Mouse (Mus musculus) MEL (cell line): ENCODE measurements around the gene Tomm34. TPM values are rescaled to one million over a fixed set of nuclear protein-coding genes. Genes with fewer than 3 reads are reported as not detected.

ENCODE experiments used
- DNase-seq: peaks from one replicate; pipeline ENCODE4 v3.0.0; 2011; ENCODE audit warnings: low read depth, low spot score
- H3K27ac ChIP-seq: 2 replicates; pipeline ENCODE4 v1.5.1; 2012; ENCODE audit warnings: low read depth, mild to moderate bottlenecking, control low read depth, low read length, moderate library complexity; ENCODE audit not compliant: control insufficient read depth
- H3K27me3 ChIP-seq, 2 experiments: fragments of 150-350 bp in 1 of 2; sonication (generic) in 1 of 2; 2 replicates each; pipeline ENCODE4 v1.6.1; 2012; ENCODE audit warnings: low read length in 2 of 2, mild to moderate bottlenecking in 2 of 2, improper control_type of control experiment in 1 of 2, moderate library complexity in 1 of 2; ENCODE audit not compliant: insufficient read depth in 2 of 2, control insufficient read depth in 1 of 2
- H3K36me3 ChIP-seq, 2 experiments: 2 replicates each; pipeline ENCODE4 v1.6.1; 2012 to 2014; ENCODE audit warnings: low read length in 2 of 2, improper control_type of control experiment in 1 of 2, inconsistent platforms in 1 of 2, mild to moderate bottlenecking in 1 of 2; ENCODE audit not compliant: insufficient read depth in 2 of 2, control insufficient read depth in 1 of 2
- H3K4me1 ChIP-seq, 2 experiments: fragments of 150-350 bp in 1 of 2; sonication (generic) in 1 of 2; 2 replicates each; pipeline ENCODE4 v1.6.1; 2012; ENCODE audit warnings: low read length in 2 of 2, improper control_type of control experiment in 1 of 2, mild to moderate bottlenecking in 1 of 2; ENCODE audit not compliant: insufficient read depth in 2 of 2, control insufficient read depth in 1 of 2
- H3K4me3 ChIP-seq, 2 experiments: fragments of 150-350 bp in 1 of 2; sonication (generic) in 1 of 2; 2 replicates each; pipeline ENCODE4 v1.5.1; 2012; ENCODE audit warnings: low read depth in 2 of 2, low read length in 2 of 2, mild to moderate bottlenecking in 2 of 2, moderate library complexity in 2 of 2, control low read depth in 1 of 2, improper control_type of control experiment in 1 of 2; ENCODE audit not compliant: control insufficient read depth in 1 of 2, insufficient read depth in 1 of 2
- H3K79me2 ChIP-seq: 2 replicates; pipeline ENCODE4 v1.6.1; 2012; ENCODE audit warnings: mild to moderate bottlenecking, low read length, moderate library complexity; ENCODE audit not compliant: control insufficient read depth, poor library complexity, insufficient read depth
- H3K9ac ChIP-seq: 2 replicates; pipeline ENCODE4 v1.6.1; 2012; ENCODE audit warnings: low read depth, mild to moderate bottlenecking, control low read depth, low read length, moderate library complexity; ENCODE audit not compliant: control insufficient read depth, poor library complexity, severe bottlenecking
- H3K9me3 ChIP-seq: fragments of 150-350 bp; sonication (generic); replicated peaks from 2 replicates; pipeline ENCODE4 v1.6.1; 2012; ENCODE audit warnings: mild to moderate bottlenecking, low read length, improper control_type of control experiment, moderate library complexity; ENCODE audit not compliant: insufficient read depth
- CHD1 ChIP-seq: IDR thresholded peaks from 2 replicates; pipeline ENCODE4 v1.6.1; 2012; ENCODE audit warnings: low read depth, mild to moderate bottlenecking, inconsistent platforms, low read length, improper control_type of control experiment
- CTCF ChIP-seq, 3 experiments: IDR thresholded peaks in 2 of 3; conservative IDR thresholded peaks in 1 of 3; 2 replicates each; pipeline ENCODE4 v1.5.1; 2011 to 2012; ENCODE audit warnings: low read length in 3 of 3, low read depth in 2 of 3, mild to moderate bottlenecking in 2 of 3, improper control_type of control experiment in 1 of 3, inconsistent platforms in 1 of 3, mixed read lengths in 1 of 3, moderate library complexity in 1 of 3; ENCODE audit not compliant: control insufficient read depth in 1 of 3, insufficient read depth in 1 of 3, poor library complexity in 1 of 3, severe bottlenecking in 1 of 3
- ELF1 ChIP-seq: IDR thresholded peaks from 2 replicates; pipeline ENCODE4 v1.6.1; 2014; ENCODE audit warnings: low read depth, mild to moderate bottlenecking, inconsistent platforms, low read length, improper control_type of control experiment, moderate library complexity
- EP300 ChIP-seq, 2 experiments: IDR thresholded peaks; 2 replicates each; pipeline ENCODE4 v1.6.1; 2011; ENCODE audit warnings: improper control_type of control experiment in 2 of 2, low read length in 2 of 2, low read depth in 1 of 2, mild to moderate bottlenecking in 1 of 2
- ETS1 ChIP-seq: IDR thresholded peaks from 2 replicates; pipeline ENCODE4 v1.6.1; 2012; ENCODE audit warnings: low read depth, mild to moderate bottlenecking, inconsistent platforms, low read length, improper control_type of control experiment, moderate library complexity
- JUND ChIP-seq: IDR thresholded peaks from 2 replicates; pipeline ENCODE4 v1.6.1; 2011; ENCODE audit warnings: low read depth, mild to moderate bottlenecking, improper control_type of control experiment, low read length
- KAT2A ChIP-seq: conservative IDR thresholded peaks from 2 replicates; pipeline ENCODE4 v1.6.1; 2012; ENCODE audit warnings: low read depth, low read length, improper control_type of control experiment, inconsistent platforms
- MAX ChIP-seq: IDR thresholded peaks from 2 replicates; pipeline ENCODE4 v1.6.1; 2011; ENCODE audit warnings: low read length, improper control_type of control experiment
- MXI1 ChIP-seq: IDR thresholded peaks from 2 replicates; pipeline ENCODE4 v1.6.1; 2011; ENCODE audit warnings: mild to moderate bottlenecking, low read depth, low read length, improper control_type of control experiment
- MYC ChIP-seq: IDR thresholded peaks from 2 replicates; pipeline ENCODE4 v1.6.1; 2011; ENCODE audit warnings: low read depth, mild to moderate bottlenecking, low read length, improper control_type of control experiment, moderate library complexity
- RAD21 ChIP-seq: IDR thresholded peaks from 2 replicates; pipeline ENCODE4 v1.6.1; 2011; ENCODE audit warnings: mild to moderate bottlenecking, low read depth, low read length, improper control_type of control experiment
- SMC3 ChIP-seq: IDR thresholded peaks from 2 replicates; pipeline ENCODE4 v1.6.1; 2011; ENCODE audit warnings: low read depth, low read length, improper control_type of control experiment
- TAL1 ChIP-seq: IDR thresholded peaks from 2 replicates; pipeline ENCODE4 v1.6.1; 2012; ENCODE audit warnings: mild to moderate bottlenecking, inconsistent platforms, low read length, moderate library complexity, mixed read lengths
- TBP ChIP-seq: IDR thresholded peaks from 2 replicates; pipeline ENCODE4 v1.8.0; 2011; ENCODE audit warnings: low read depth, low read length, improper control_type of control experiment
- TCF12 ChIP-seq: IDR thresholded peaks from 2 replicates; pipeline ENCODE4 v1.6.1; 2014; ENCODE audit warnings: low read depth, mild to moderate bottlenecking, inconsistent platforms, low read length, improper control_type of control experiment, moderate library complexity
- USF1 ChIP-seq: IDR thresholded peaks from 2 replicates; pipeline ENCODE4 v1.6.1; 2014; ENCODE audit warnings: low read depth, mild to moderate bottlenecking, inconsistent platforms, low read length, improper control_type of control experiment, moderate library complexity
- USF2 ChIP-seq, 2 experiments: IDR thresholded peaks; 2 replicates each; pipeline ENCODE4 v1.6.1; 2011 to 2012; ENCODE audit warnings: improper control_type of control experiment in 2 of 2, low read length in 2 of 2, borderline replicate concordance in 1 of 2, inconsistent platforms in 1 of 2, low read depth in 1 of 2, mild to moderate bottlenecking in 1 of 2; ENCODE audit not compliant: insufficient read depth in 1 of 2
- ZC3H11A ChIP-seq: IDR thresholded peaks from 2 replicates; pipeline ENCODE4 v1.6.1; 2012; ENCODE audit warnings: low read depth, mild to moderate bottlenecking, inconsistent platforms, low read length, improper control_type of control experiment
- ZMIZ1 ChIP-seq: IDR thresholded peaks from 2 replicates; pipeline ENCODE4 v1.6.1; 2012; ENCODE audit warnings: low read depth, mild to moderate bottlenecking, inconsistent platforms, low read length, improper control_type of control experiment, moderate library complexity
- ZNF384 ChIP-seq: IDR thresholded peaks from 2 replicates; pipeline ENCODE4 v1.6.1; 2012; ENCODE audit warnings: low read depth, mild to moderate bottlenecking, inconsistent platforms, low read length, improper control_type of control experiment
- polyA plus RNA-seq, 2 experiments: library from polyadenylated mRNA; stranded (reverse) in 1 of 2; unstranded in 1 of 2; fragments of >175 nt in 1 of 2; fragments of >200 nt in 1 of 2; gene quantifications; 2 replicates each; pipeline versions ENCODE4 v1.2.1 to v1.2.4; 2012; ENCODE audit warnings: low replicate concordance in 2 of 2, low read depth in 1 of 2; ENCODE audit not compliant: insufficient read length in 2 of 2, insufficient read depth in 1 of 2, missing spikeins in 1 of 2
- total RNA-seq: library from RNA; depleted of rRNA; stranded (reverse); fragments of 300-350 nt; gene quantifications from 2 replicates; pipeline ENCODE4 v1.2.3, GENCODE M21; 2012

Tomm34 gene
- total and polyA plus RNA-seq, 3 experiments: 38.9 to 48.7 TPM; not detected in 1

- DNase-seq: no peak
- H3K9ac ChIP-seq: no peak overlapping the region
- H3K27me3 ChIP-seq: no peaks in the 10 kb centered on the region
- no peak overlapping the region for H3K4me3 ChIP-seq
- no peak overlapping the region for H3K27ac ChIP-seq
- TF ChIP-seq JUND (no peak), TAL1 (no peak), USF1 (no peak), ZC3H11A (no peak), EP300 (IDR thresholded peaks at IDR 0.05; ENCODE audit: low read depth in 1 of 2, low read length in 2 of 2) (no peak), MAX (no peak), MXI1 (no peak), TCF12 (no peak), CHD1 (no peak), USF2 (IDR thresholded peaks at IDR 0.05; ENCODE audit: borderline replicate concordance in 1 of 2, insufficient read depth in 1 of 2, low read depth in 1 of 2, low read length in 2 of 2) (no peak), ELF1 (no peak), SMC3 (no peak), MYC (no peak), TBP (no peak)
- TF ChIP-seq, all 39 proteins: peak for 0
- Histone ChIP-seq H3K79me2 (no peaks in the 10 kb centered on the region), H3K9me3 (no peaks in the 10 kb centered on the region), H3K36me3 (no peaks in the 10 kb centered on the region), H3K4me1 (no peaks in the 10 kb centered on the region)
These were observed 29.4 kb downstream of the Tomm34 start for GRCm38 (mm10) chr2:164041523-164041922.

- TF ChIP-seq KAT2A (no peak), CTCF (IDR thresholded peaks at IDR 0.05 in 2 of 3, conservative IDR thresholded peaks at IDR 0.05 in 1 of 3; ENCODE audit: control insufficient read depth in 1 of 3, insufficient read depth in 1 of 3, low read depth in 2 of 3, low read length in 3 of 3, poor library complexity in 1 of 3, severe bottlenecking in 1 of 3) (no peak), ZMIZ1 (no peak), RAD21 (no peak), ETS1 (no peak), ZNF384 (no peak), MAX (no peak), TAL1 (no peak), CHD1 (no peak)
These were observed 30.0 kb downstream of the Tomm34 start for GRCm38 (mm10) chr2:164040949-164041348.

More at GRCm38 (mm10) chr2:164040949-164041348, 30.0 kb downstream of the Tomm34 start:
- Histone ChIP-seq H3K79me2 (no peaks in the 10 kb centered on the region), H3K27me3 (no peaks in the 10 kb centered on the region), H3K9me3 (no peaks in the 10 kb centered on the region), H3K36me3 (no peaks in the 10 kb centered on the region), H3K4me1 (no peaks in the 10 kb centered on the region), H3K4me3 (no peak overlapping the region), H3K9ac (no peak overlapping the region), H3K27ac (no peak overlapping the region)
- no peak for DNase-seq
